Mouse (Mus musculus): ENCODE results near the gene Smim4. TPM values are rescaled to one million over a fixed set of nuclear protein-coding genes. Genes with fewer than 3 reads are reported as not detected.

The Smim4 gene
- polyA plus RNA-seq, 1 experiment, result 33.4 TPM

DNA sequence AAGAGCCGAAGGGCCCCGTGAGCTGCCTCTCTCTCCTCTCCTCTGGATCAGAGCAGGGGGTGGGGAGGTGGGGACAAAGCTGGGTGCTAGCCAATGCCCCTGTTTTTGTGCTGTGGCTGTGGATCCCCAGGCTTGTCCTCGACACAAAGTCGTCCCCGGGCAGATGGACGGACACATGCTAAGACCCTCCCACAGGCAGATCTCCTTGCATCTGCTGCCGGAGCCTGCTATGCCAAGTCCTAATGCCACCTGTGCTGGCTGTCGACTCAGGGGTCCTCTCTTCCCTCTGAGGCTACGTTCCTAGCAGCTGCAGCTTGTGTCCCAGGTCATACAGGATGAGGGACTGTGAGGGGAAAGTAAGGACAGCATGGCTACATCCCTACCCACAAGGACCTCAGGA is 38.1 kb upstream of the Smim4 start:
- TF ChIP-seq CTCF (IDR thresholded peaks at IDR 0.05; ENCODE audit: borderline replicate concordance, insufficient read depth, low read length) (no peak), POLR2A (IDR thresholded peaks at IDR 0.05; ENCODE audit: low read depth, low read length) (no peak)
- no peak overlapping the region for H3K4me3 ChIP-seq (ENCODE audit: insufficient read depth, low read length)
- H3K27ac ChIP-seq (ENCODE audit: insufficient read depth, low read length), result no peak overlapping the region
- H3K4me1 ChIP-seq (ENCODE audit: control insufficient read depth, insufficient read depth, low read length), result no peaks in the 10 kb centered on the region

DNA sequence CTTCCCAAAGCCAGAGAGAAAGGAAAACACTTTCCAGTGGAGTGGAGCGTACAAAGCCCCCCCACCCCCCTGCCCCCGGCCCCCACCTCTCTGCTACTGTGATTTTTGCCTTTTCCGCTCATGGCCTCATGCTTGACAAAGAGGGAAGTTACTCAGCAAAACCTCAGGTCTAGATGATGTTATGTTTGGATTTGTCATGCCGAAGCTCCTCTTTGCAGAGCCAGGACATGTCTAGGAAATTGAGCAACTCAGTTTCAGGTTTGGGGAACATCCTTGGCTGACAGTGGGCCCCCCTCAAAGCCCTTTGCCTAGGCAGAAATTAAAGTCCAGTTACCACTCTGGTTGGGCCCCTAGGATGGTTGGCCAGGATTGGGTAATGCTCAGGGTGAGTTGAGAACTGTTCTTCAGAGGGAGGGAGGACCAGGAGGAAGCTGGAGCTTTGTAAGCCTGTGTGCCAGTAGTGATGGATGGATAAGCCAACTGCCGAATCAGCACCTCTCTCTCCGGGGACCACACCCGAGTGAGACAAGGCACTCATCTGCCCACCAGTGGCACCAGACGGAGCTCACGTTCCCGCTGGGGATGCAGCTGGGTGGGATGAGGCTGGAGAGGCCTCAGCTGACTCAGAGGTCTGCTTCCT is 37.4 kb upstream of the Smim4 start:
- TF ChIP-seq CTCF (IDR thresholded peaks at IDR 0.05; ENCODE audit: borderline replicate concordance, insufficient read depth, low read length) (no peak), POLR2A (IDR thresholded peaks at IDR 0.05; ENCODE audit: low read depth, low read length) (no peak)
- H3K4me1 ChIP-seq (ENCODE audit: control insufficient read depth, insufficient read depth, low read length), result no peaks in the 10 kb centered on the region
- no peak overlapping the region for H3K27ac ChIP-seq (ENCODE audit: insufficient read depth, low read length)
- H3K4me3 ChIP-seq (ENCODE audit: insufficient read depth, low read length), result no peak overlapping the region

DNA sequence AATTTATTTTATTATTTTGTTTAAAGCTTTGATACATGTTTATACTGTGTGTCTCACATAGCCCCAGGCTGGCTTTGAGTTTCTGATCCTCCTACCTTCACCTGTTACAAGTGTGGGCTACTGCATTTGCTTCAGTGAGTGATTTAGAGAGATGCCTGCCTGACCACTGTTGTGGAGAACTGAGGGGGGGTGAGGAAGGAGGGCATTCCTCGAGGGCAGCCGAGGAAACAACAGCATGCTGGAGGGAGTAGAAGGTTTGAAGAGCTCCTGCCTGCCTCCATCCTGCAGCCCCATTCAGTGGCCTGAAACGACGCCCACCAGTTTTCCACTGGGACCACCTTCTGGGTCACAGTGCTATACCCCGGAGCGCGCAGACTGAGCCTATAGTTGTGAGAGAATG is 36.7 kb upstream of the Smim4 start:
- TF ChIP-seq CTCF (IDR thresholded peaks at IDR 0.05; ENCODE audit: borderline replicate concordance, insufficient read depth, low read length) (no peak), POLR2A (IDR thresholded peaks at IDR 0.05; ENCODE audit: low read depth, low read length) (no peak)
- Histone ChIP-seq H3K4me3 (ENCODE audit: insufficient read depth, low read length) (no peak overlapping the region), H3K4me1 (ENCODE audit: control insufficient read depth, insufficient read depth, low read length) (no peaks in the 10 kb centered on the region), H3K27ac (ENCODE audit: insufficient read depth, low read length) (no peak overlapping the region)

DNA sequence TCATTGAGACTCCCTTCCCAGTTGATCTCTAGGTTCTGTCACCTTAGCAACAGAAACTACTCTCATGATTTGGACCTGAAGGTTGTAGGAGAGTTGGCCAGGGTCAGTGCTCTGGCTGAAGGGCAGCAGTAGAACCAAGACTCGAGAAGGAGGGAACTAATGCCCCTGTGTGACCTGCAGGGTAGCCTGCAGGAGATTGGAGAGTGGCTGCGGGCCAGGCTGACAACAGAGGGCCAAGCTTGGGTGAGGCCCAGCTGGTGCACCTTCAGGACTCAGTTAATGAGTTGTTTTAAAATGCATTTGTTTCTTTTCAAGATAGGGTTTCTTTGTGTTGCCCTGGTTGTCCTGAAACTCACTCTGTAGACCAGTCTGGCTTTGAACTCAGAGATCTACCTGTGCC is 36.3 kb upstream of the Smim4 start:
- TF ChIP-seq POLR2A (IDR thresholded peaks at IDR 0.05; ENCODE audit: low read depth, low read length) (no peak), CTCF (IDR thresholded peaks at IDR 0.05; ENCODE audit: borderline replicate concordance, insufficient read depth, low read length) (no peak)
- Histone ChIP-seq H3K4me1 (ENCODE audit: control insufficient read depth, insufficient read depth, low read length) (no peaks in the 10 kb centered on the region), H3K27ac (ENCODE audit: insufficient read depth, low read length) (no peak overlapping the region), H3K4me3 (ENCODE audit: insufficient read depth, low read length) (no peak overlapping the region)

DNA sequence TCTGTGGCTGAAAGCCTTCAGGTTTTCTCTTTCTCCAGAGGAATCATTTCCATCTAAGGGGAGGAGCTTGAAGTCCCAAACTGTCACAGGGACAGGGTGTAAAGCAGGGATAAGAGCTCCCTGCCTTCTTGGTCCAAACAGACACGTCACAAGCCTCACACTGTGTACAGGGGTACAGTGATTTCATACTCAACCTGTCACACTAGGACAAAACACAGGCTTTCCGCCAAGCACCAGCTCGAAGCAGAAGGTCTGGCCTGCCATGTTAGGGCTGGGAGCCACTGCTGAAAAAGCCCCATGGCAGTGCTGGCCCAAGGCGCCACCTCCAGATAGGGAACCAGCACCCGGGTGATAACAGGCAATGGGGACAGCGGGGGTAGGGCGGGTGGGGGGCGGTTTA is 35.3 kb upstream of the Smim4 start:
- H3K4me3 ChIP-seq (ENCODE audit: insufficient read depth, low read length), result no peak overlapping the region
- TF ChIP-seq CTCF (IDR thresholded peaks at IDR 0.05; ENCODE audit: borderline replicate concordance, insufficient read depth, low read length), result no peak
- TF ChIP-seq POLR2A (IDR thresholded peaks at IDR 0.05; ENCODE audit: low read depth, low read length), result no peak
- H3K27ac ChIP-seq (ENCODE audit: insufficient read depth, low read length), result no peak overlapping the region
- H3K4me1 ChIP-seq (ENCODE audit: control insufficient read depth, insufficient read depth, low read length), result no peaks in the 10 kb centered on the region

DNA sequence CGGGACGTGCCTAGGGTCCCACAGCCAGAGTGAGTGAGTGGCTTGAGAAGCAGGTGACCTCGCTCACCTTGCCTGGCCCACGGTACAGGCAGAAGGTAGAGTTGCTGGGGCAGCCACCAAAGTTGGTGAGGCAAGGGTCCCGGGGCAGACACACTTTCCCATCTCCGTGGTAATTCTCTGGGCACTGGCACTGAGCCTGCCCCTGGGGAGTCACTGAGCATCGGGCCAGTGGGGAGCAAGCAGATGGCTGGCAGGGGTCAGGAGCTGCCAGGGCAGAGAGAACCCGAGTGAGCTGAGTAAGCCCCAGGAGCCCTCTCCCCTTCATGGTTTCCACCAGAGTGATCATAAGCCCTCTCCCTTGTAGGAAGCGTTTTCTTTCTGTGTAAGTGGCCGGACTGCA is 32.9 kb upstream of the Smim4 start:
- Histone ChIP-seq H3K4me3 (ENCODE audit: insufficient read depth, low read length) (no peak overlapping the region), H3K4me1 (ENCODE audit: control insufficient read depth, insufficient read depth, low read length) (no peaks in the 10 kb centered on the region), H3K27ac (ENCODE audit: insufficient read depth, low read length) (no peak overlapping the region)
- TF ChIP-seq CTCF (IDR thresholded peaks at IDR 0.05; ENCODE audit: borderline replicate concordance, insufficient read depth, low read length) (no peak), POLR2A (IDR thresholded peaks at IDR 0.05; ENCODE audit: low read depth, low read length) (no peak)

DNA sequence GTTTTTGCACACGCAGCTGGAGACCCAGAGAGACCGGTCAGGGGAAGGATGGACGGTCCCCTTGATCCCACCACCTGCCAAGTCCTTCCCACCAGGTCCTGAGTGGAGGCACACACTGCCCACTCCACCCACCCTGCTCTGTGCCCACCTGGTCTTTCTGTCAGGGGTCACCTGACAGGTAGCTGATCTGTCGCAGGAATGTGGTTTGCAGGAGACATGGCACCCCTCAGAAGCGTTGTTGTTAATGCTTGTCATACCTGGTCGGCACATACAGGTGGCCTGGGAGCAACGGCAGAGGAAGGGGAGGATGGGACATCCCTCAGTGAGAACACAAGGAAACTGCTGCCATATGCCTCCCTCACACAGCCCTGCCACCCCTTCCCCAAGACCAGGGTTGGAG is 32.4 kb upstream of the Smim4 start:
- Histone ChIP-seq H3K4me1 (ENCODE audit: control insufficient read depth, insufficient read depth, low read length) (no peaks in the 10 kb centered on the region), H3K27ac (ENCODE audit: insufficient read depth, low read length) (no peak overlapping the region), H3K4me3 (ENCODE audit: insufficient read depth, low read length) (no peak overlapping the region)
- no peak for TF ChIP-seq POLR2A (IDR thresholded peaks at IDR 0.05; ENCODE audit: low read depth, low read length)
- TF ChIP-seq CTCF (IDR thresholded peaks at IDR 0.05; ENCODE audit: borderline replicate concordance, insufficient read depth, low read length), result no peak

DNA sequence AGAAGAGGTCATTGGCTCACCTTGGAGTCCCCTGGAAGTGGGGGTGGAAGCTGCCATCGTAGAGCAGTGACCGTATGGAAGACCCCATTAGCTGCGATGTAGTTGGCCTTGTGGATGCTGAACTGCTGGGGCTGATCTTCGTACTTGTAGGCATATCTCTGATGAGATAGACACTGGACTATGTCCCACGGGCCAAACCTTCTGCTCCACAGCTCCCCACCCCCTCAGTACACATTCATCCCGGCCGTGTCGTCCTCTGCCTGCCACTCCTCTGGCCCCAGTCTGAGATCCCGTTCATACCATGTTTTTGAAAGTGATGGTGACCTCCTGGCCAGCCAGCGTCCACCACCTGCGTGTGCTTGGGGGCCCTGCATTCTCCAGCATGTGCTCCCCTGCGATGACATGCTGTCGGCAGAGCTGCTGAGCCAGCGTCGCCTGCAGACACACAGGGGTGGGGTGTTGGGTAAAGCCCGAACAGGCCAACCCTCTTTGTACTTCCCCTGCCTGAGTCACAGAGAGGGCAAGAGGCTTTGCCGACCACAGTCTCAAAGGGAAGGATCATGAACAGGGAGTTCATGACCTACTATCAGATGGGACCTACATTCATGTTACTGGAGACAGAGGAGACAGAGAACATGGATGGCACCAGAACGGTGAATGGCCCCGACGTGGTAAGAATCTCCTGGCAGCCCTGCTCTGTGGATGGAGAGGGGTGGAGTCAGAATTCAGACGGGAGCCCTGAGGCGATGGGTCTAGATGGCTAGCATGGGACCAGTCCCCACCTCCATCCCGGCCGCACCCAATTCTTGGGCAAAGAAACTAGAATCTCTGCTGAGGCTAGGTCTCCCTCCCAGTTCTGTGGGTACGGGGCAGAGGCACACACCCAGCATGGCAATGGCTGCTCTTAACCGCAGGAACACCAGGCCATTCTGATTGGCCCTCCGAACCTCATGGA is 31.7 kb upstream of the Smim4 start:
- TF ChIP-seq POLR2A (IDR thresholded peaks at IDR 0.05; ENCODE audit: low read depth, low read length) (no peak), CTCF (IDR thresholded peaks at IDR 0.05; ENCODE audit: borderline replicate concordance, insufficient read depth, low read length) (no peak)
- no peak overlapping the region for H3K27ac ChIP-seq (ENCODE audit: insufficient read depth, low read length)
- H3K4me3 ChIP-seq (ENCODE audit: insufficient read depth, low read length), result no peak overlapping the region
- H3K4me1 ChIP-seq (ENCODE audit: control insufficient read depth, insufficient read depth, low read length), result no peaks in the 10 kb centered on the region

DNA sequence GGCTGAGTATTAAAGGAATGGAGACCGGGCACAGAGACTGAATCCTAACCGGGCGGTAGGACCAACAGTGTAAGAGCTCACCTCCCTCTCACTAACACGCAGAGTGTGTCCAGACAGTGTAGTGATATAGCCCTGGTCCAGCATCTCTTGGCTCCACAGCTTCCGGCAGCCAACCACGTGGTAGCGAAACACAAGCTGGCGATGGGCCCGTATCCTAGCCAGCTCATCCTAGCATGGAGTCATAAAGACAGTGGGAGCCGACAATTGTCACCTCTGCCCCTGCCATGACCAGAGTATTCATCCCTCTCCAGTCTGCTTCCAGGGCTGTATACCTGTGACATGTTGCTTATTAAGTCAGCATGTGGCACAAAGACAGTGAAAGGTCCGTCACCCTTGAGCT is 16.9 kb upstream of the Smim4 start:
- H3K4me1 ChIP-seq (ENCODE audit: control insufficient read depth, insufficient read depth, low read length), result no peaks in the 10 kb centered on the region
- no peak overlapping the region for H3K27ac ChIP-seq (ENCODE audit: insufficient read depth, low read length)
- TF ChIP-seq POLR2A (IDR thresholded peaks at IDR 0.05; ENCODE audit: low read depth, low read length), result no peak
- no peak for TF ChIP-seq CTCF (IDR thresholded peaks at IDR 0.05; ENCODE audit: borderline replicate concordance, insufficient read depth, low read length)
- H3K4me3 ChIP-seq (ENCODE audit: insufficient read depth, low read length), result no peak overlapping the region

DNA sequence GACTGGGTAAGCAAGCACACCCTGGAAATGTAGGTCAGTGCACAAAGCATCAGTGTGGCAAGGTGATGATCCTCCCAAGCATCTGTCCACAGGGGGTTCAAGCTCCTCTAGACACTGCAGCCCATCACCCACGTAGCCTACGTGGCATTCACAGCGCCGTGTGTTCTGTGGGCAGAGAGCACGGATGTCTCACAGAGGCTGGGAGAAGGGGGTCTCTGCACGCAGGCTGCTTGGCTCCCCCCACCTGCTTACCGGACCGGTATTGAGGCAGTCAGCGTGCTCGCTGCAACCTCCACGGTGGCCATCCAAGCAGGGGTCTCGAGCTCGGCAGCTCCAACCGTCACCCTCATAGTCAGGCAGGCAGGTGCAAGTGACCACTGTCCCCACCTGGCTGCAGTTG is 12.3 kb upstream of the Smim4 start:
- TF ChIP-seq POLR2A (IDR thresholded peaks at IDR 0.05; ENCODE audit: low read depth, low read length) (no peak), CTCF (IDR thresholded peaks at IDR 0.05; ENCODE audit: borderline replicate concordance, insufficient read depth, low read length) (no peak)
- H3K27ac ChIP-seq (ENCODE audit: insufficient read depth, low read length), result no peak overlapping the region
- H3K4me3 ChIP-seq (ENCODE audit: insufficient read depth, low read length), result no peak overlapping the region
- no peaks in the 10 kb centered on the region for H3K4me1 ChIP-seq (ENCODE audit: control insufficient read depth, insufficient read depth, low read length)
